Mouse (Mus musculus) embryonic facial prominence, embryonic 11.5 days (tissue): ENCODE measurements around the gene Trim61. TPM values are rescaled to one million over a fixed set of nuclear protein-coding genes. Genes with fewer than 3 reads are reported as not detected.
A peak's percentile ranks its signal among the peaks of the same experiment; 100 is the strongest.

Source experiments
- ATAC-seq: fragments of 200-750 bp; cut with Nextera tagmentation; replicated peaks from 2 replicates; pipeline ENCODE4 v1.8.0; 2017; ENCODE audit warnings: low read depth; ENCODE audit not compliant: insufficient number of reproducible peaks, low FRiP score, low TSS enrichment
- DNase-seq: peaks from one replicate; pipeline ENCODE4 v3.0.0-alpha.2; 2015; ENCODE audit warnings: low spot score
- H3K27ac ChIP-seq: fragments of 300-500 bp; sonication (generic); replicated peaks from 2 replicates; pipeline ENCODE4 v1.5.1; 2014; ENCODE audit warnings: mild to moderate bottlenecking, low read depth, low read length, control low read depth
- H3K27me3 ChIP-seq: fragments of 300-500 bp; sonication (generic); 2 replicates; pipeline ENCODE4 v1.6.1; 2014; ENCODE audit warnings: mild to moderate bottlenecking, low read length, moderate library complexity, mixed read lengths; ENCODE audit not compliant: control insufficient read depth, insufficient read depth
- H3K36me3 ChIP-seq: fragments of 300-500 bp; sonication (generic); replicated peaks from 2 replicates; pipeline ENCODE4 v1.6.1; 2014; ENCODE audit warnings: low read depth, mild to moderate bottlenecking, low read length, moderate library complexity, mixed read lengths; ENCODE audit not compliant: control insufficient read depth, insufficient read depth
- H3K4me1 ChIP-seq: fragments of 300-500 bp; sonication (generic); 2 replicates; pipeline ENCODE4 v1.6.1; 2014; ENCODE audit warnings: low read length, mixed read lengths; ENCODE audit not compliant: control insufficient read depth, insufficient read depth
- H3K4me2 ChIP-seq: fragments of 300-500 bp; sonication (generic); 2 replicates; pipeline ENCODE4 v1.6.1; 2014; ENCODE audit warnings: low read depth, mild to moderate bottlenecking, control low read depth, low read length, moderate library complexity
- H3K4me3 ChIP-seq: fragments of 300-500 bp; sonication (generic); 2 replicates; pipeline ENCODE4 v1.5.1; 2014; ENCODE audit warnings: low read depth, low read length, control low read depth
- H3K9ac ChIP-seq: fragments of 300-500 bp; sonication (generic); replicated peaks from 2 replicates; pipeline ENCODE4 v1.6.1; 2014; ENCODE audit warnings: mild to moderate bottlenecking, control low read depth, low read length
- H3K9me3 ChIP-seq: fragments of 300-500 bp; sonication (generic); replicated peaks from 2 replicates; pipeline ENCODE4 v1.6.1; 2016; ENCODE audit warnings: mild to moderate bottlenecking, low read length, inconsistent platforms, mixed read lengths; ENCODE audit not compliant: control insufficient read depth
- WGBS: fragments of 180-500 bp; shearing (Covaris S2); extraction: QIAGEN DNeasy Blood & Tissue Kit; methylation state at CpG from one replicate; pipeline ENCODE4 v1.1.7; 2014; 5-methylcytosine and 5-hydroxymethylcytosine counted together
- polyA plus RNA-seq: library from polyadenylated mRNA; unstranded; fragments of >200 nt; fragmentation: Nextera tagmentation; extraction: Ambion mirVana; gene quantifications from 2 replicates; pipeline ENCODE4 v1.2.1, GENCODE M21; 2014

Gene Trim61
- not detected in 2 replicates for polyA plus RNA-seq

DNA sequence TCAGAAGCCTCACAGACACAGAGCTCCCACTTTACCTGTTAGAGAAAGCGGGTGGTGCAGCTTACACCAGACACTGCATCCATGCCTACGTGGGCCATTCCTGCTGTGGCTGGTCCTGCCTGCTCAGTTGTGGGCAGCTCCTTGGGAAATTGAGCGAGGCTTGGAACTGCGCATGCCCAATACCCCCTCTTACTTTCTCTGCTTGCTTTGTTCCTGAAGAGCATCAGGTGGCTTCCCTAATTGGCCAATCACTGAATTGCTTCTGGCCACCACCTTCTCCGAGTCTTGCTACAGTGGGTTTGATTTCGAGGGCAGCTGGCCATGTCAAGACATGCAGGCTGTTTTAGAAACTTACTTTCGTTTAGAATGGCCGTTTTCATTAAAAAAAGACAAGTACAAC is at the start of gene Trim61, which contains the start of gene Trim60:
Gene Trim61, minus strand, starts transcription at position 101 of the 400 bp plus-strand sequence.
Gene Trim60, minus strand, starts transcription at position 162 of the 400 bp plus-strand sequence.
- H3K4me2 ChIP-seq: no peak within 1 kb of the TSS
- no peak within 1 kb of the TSS for H3K9ac ChIP-seq
- no peaks in the 10 kb centered on the region for H3K36me3 ChIP-seq
- WGBS: 87% methylated on average over 8 of the region's 8 CpGs
- no peaks in the 10 kb centered on the region for H3K4me1 ChIP-seq
- no peak within 1 kb of the TSS for H3K27ac ChIP-seq
- ATAC-seq (no peak), DNase-seq (no peak)
- no peaks in the 10 kb centered on the region for H3K9me3 ChIP-seq
- no peaks in the 10 kb centered on the region for H3K27me3 ChIP-seq
- H3K4me3 ChIP-seq: no peak within 1 kb of the TSS

DNA sequence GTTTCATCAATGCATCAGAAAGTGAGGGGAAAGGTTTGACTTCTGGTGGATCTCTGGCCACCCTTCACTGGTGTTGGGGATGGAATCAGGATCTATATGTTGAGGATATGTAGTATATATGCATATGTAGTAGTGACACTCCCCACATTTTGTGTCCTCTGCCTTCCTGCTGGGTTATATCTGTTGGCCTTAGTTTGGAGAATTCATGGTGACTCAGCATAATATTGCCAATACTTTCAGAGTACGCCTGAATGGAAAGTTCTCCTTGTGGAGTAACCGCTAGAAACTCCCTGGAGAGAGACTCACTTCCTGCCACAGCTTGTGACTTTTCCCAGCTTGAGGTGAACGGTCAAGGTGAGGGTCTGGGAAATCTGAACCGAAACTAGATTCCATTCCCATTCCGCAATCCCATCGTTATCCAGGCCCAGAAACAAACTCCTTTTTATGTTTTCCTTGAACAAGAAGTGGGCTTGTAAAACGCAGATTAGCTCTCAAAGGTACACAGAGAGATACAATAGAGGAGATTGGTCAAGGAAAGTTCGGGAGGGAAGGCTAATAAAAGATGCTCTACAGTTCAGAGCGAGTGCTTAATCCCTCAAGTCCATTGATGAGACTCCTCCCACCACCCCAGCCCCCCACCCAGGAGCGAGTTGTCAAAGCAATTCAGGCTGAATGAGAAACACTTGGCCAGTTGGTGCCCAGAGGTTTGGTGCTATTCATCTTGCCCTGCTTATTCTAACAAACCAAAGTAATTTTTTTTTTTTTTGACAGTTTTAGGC is 49.6 kb upstream of the Trim61 start:
- WGBS: 43% methylated on average over 10 of the region's 10 CpGs
- no peak overlapping the region for H3K4me3 ChIP-seq
- no peaks in the 10 kb centered on the region for H3K9me3 ChIP-seq
- ATAC-seq: no peak
- no peak overlapping the region for H3K4me2 ChIP-seq
- no peak for DNase-seq
- H3K36me3 ChIP-seq: no peaks in the 10 kb centered on the region
- H3K27me3 ChIP-seq: no peaks in the 10 kb centered on the region
- no peaks in the 10 kb centered on the region for H3K4me1 ChIP-seq
- no peak overlapping the region for H3K27ac ChIP-seq
- no peak overlapping the region for H3K9ac ChIP-seq

DNA sequence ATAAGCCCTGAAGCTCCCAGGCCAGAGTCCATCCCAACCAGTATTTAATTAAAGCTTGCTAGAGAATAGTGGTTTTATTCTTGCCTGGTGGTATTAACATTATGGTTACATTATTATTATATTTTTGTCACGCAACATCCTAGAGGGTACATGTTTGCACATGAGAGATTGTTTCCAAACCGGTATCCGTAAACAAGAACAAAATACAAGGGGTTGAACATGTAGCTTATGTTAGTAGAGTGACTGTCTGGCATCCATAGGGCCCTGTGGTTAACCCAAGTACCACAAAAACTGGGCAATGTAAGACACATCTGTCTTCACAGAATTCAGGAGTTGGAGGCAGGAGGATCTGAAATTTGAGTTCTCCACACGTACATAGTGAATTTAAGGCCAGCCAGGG is 48.7 kb upstream of the Trim61 start:
- Histone ChIP-seq H3K4me1 (no peaks in the 10 kb centered on the region), H3K9ac (no peak overlapping the region), H3K9me3 (no peaks in the 10 kb centered on the region), H3K4me3 (no peak overlapping the region), H3K4me2 (no peak overlapping the region), H3K27me3 (no peaks in the 10 kb centered on the region), H3K27ac (no peak overlapping the region), H3K36me3 (no peaks in the 10 kb centered on the region)
- ATAC-seq (no peak), DNase-seq (no peak)
- 92% methylated on average over 4 of the region's 4 CpGs for WGBS

DNA sequence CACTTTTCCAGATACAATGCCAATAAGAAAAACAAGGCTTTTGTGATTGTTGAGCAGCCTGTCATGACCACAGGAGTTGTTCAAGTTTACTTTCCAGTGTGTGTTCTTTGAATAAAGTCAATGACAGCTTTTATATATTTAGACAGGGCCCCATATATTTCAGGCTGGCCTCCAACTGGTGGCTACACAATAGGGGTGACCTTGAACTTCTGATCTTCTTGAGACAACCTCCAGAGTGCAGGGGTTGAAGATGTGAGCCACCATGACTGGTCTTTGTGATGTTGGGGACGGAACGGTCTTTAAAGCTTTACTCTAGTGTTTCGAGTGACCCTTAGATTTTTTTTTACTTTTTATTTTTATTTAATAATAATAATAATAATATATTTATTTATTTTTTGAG is 47.3 kb upstream of the Trim61 start:
- no peaks in the 10 kb centered on the region for H3K36me3 ChIP-seq

DNA sequence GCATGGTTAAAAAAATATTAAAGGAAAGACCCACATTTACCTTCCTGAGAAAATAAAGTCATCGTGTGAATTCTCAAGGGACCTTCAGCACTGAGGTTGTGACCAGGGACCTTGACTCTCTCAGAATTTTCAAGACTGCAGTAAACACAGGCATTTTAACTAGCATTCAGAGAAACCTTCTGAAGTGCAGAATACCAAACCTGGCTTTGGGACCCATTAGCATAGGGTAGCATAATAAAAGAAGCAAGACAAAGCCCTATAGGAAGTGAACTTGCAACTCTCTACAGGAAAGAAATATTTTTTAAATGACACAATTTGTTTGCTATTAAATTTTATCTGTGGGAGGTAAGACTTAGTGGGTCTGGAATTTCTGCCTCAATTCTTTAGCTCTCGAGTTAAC is 45.7 kb upstream of the Trim61 start:
- H3K9me3 ChIP-seq: no peaks in the 10 kb centered on the region
- H3K36me3 ChIP-seq: no peaks in the 10 kb centered on the region
- no peak overlapping the region for H3K27ac ChIP-seq
- 53% methylated on average over 2 of the region's 2 CpGs for WGBS
- H3K4me3 ChIP-seq: no peak overlapping the region
- H3K4me1 ChIP-seq: no peaks in the 10 kb centered on the region
- ATAC-seq: no peak
- no peak overlapping the region for H3K9ac ChIP-seq
- no peaks in the 10 kb centered on the region for H3K27me3 ChIP-seq
- no peak overlapping the region for H3K4me2 ChIP-seq
- DNase-seq: no peak

More for the DNA sequence above, 47.3 kb upstream of the Trim61 start:
- Histone ChIP-seq H3K27ac (no peak overlapping the region), H3K4me2 (no peak overlapping the region), H3K27me3 (no peaks in the 10 kb centered on the region), H3K4me1 (no peaks in the 10 kb centered on the region), H3K4me3 (no peak overlapping the region), H3K9ac (no peak overlapping the region), H3K9me3 (no peaks in the 10 kb centered on the region)
- 93% methylated on average over 3 of the region's 3 CpGs for WGBS
- DNase-seq (no peak), ATAC-seq (no peak)

DNA sequence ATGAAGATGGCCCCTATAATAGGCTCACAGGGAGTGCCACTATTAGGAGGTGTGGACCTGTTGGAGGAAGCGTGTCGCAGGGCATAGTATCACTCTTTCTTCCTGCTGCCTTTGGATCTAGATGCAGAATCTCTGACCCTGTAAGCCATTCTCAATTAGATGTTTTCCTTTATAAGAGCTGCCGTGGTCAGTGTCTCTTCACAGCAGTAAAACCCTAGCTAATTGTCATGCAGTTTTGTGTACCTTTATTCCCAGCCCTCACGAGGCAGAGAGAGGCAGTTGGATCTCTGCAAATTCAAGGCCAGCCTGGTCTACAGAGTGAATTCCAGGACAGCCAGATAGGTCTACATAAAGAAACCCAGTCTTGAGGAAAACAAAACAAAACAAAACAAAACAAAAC is 43.9 kb upstream of the Trim61 start:
- DNase-seq: no peak
- WGBS: 75% methylated on average over 4 of the region's 4 CpGs

DNA sequence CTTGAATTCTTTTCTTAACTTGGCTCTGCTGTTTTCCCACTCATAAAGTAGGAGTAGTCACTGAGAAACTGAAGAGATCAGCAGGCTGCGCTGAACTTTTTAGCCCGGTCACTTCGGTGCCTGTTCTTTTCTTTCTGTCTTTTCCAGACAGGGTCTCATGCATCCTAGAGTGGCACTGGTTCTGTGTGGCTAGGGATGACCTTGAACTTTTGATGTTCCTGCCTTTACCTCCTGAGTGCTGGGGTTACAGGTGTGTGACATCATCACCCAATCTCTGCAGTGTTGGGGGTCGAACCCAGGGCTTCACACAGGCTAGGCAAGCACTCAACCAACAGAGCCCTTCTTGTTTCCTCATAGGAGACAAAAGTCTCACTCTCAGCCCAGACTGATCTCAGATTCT is 38.4 kb upstream of the Trim61 start:
- Histone ChIP-seq H3K27me3 (no peaks in the 10 kb centered on the region), H3K9me3 (no peaks in the 10 kb centered on the region), H3K36me3 (no peaks in the 10 kb centered on the region), H3K4me2 (no peak overlapping the region), H3K4me1 (no peaks in the 10 kb centered on the region), H3K9ac (no peak overlapping the region), H3K4me3 (no peak overlapping the region), H3K27ac (no peak overlapping the region)
- 89% methylated on average over 4 of the region's 4 CpGs for WGBS
- DNase-seq (no peak), ATAC-seq (no peak)

More for the DNA sequence above, 43.9 kb upstream of the Trim61 start:
- no peak overlapping the region for H3K27ac ChIP-seq
- H3K4me1 ChIP-seq: no peaks in the 10 kb centered on the region
- H3K4me2 ChIP-seq: no peak overlapping the region
- H3K36me3 ChIP-seq: no peaks in the 10 kb centered on the region
- no peak overlapping the region for H3K9ac ChIP-seq
- no peaks in the 10 kb centered on the region for H3K9me3 ChIP-seq
- no peak for ATAC-seq
- H3K4me3 ChIP-seq: no peak overlapping the region
- no peaks in the 10 kb centered on the region for H3K27me3 ChIP-seq

DNA sequence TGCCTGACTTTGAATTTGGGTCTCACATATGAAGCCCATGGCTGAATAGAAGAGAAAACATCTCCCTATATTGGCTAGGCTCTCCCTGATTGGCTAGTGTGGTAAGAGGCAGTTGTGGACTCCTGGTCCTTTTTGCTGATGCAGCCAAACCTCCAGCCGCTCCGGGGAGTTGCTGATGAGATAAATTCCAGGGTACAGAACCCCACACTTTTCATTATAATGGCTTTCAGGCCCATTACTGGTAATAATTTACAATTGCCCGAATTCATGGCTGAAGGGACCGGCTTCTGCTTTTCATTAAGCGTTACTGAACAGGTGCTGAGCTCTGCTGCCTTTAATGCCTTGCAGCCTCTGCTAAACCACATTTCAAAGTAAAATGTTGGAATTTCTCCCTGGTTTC is 35.6 kb upstream of the Trim61 start:
- no peak overlapping the region for H3K27ac ChIP-seq

More for the DNA sequence above, 35.6 kb upstream of the Trim61 start:
- DNase-seq (peak; percentile 78), ATAC-seq (peak; percentile 73; the same call in 1 of the 2 replicates)
- Histone ChIP-seq H3K9me3 (no peaks in the 10 kb centered on the region), H3K27me3 (no peaks in the 10 kb centered on the region), H3K4me1 (no peaks in the 10 kb centered on the region), H3K36me3 (no peaks in the 10 kb centered on the region), H3K4me3 (no peak overlapping the region), H3K4me2 (no peak overlapping the region), H3K9ac (no peak overlapping the region)
- WGBS: 36% methylated on average over 5 of the region's 5 CpGs
